Mouse (Mus musculus): ENCODE data around the gene Txnrd2. TPM values are rescaled to one million over a fixed set of nuclear protein-coding genes. Genes with fewer than 3 reads are reported as not detected.

Gene Txnrd2
- polyA plus RNA-seq (2017; shearing (Covaris generic)), result 10 to 100 TPM; 15.9 to 21.2 (median 20.4) TPM

DNA sequence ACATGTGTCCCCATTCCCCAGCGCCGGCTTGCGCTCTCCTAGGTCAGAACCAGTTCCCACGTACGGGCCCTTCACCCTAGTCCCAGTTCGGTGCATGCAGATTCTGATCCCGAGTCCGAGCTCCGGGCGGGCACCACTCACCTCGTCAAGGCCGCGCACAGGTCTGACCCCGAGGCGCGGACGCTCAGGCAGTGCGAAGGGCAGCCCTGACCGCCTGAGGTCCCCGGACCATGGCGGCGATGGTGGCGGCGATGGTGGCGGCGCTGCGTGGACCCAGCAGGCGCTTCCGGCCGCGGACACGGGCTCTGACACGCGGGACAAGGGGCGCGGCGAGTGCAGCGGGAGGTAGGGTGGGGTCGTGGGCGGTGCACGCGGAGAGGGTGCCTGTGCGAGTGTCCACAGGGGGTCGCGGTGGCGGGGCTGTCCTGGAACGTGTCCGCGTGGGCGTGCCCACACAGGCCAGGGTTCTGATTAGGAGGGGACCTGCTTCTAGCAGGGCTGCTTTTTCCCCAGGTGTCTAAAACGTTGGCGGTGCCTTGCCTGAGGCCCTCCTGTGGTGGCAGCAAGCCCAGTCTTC lies at the start of gene Txnrd2:
Txnrd2 (plus strand) TSS at position 170 of the 577 bp plus-strand sequence.
- ATAC-seq, result peak; percentile 75

GRCm38 (mm10) chr16:18377203-18377602 lies 49.0 kb upstream of the Txnrd2 start:
- ATAC-seq, result no peak

- ATAC-seq, result no peak
Observed at GRCm38 (mm10) chr16:18378489-18378888, 47.7 kb upstream of the Txnrd2 start.

DNA sequence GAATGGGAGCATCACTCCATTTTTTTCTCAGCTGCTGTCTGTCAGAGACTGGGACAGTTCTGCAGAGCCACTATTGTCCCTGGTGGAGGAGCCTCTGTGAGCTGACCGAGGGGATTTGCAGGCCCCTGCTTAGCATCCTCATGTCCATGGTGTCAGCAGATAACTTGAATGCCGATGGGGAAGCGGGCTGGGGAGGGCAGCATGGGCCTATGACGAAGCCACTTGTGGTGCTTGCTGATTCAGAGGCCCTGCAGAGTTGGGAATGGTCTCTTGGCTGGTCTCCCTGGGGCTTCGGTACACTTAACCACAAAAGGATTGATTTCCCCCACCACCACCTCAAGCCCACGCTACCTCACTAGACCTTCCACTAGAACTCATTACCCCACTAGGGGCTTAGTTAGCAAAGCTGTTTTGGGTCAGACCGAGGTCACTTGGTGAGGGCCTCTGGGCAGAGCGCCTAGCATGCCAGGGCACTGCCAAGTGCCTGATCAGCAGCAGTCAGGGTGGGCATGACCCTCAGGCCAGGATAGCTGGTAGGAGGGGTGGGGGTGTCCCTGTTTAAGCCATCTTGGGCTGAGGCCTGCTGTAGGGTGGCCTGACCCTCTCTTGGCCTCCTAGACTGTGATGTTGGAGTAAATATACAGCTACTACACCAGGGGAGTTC lies 46.7 kb upstream of the Txnrd2 start:
- no peak for ATAC-seq

GRCm38 (mm10) chr16:18380495-18381063 lies 45.6 kb upstream of the Txnrd2 start:
- ATAC-seq, result no peak

- ATAC-seq, result no peak
Observed at GRCm38 (mm10) chr16:18381621-18382258, 44.4 kb upstream of the Txnrd2 start.

- no peak for ATAC-seq
Observed at GRCm38 (mm10) chr16:18383045-18383726, 43.0 kb upstream of the Txnrd2 start.

DNA sequence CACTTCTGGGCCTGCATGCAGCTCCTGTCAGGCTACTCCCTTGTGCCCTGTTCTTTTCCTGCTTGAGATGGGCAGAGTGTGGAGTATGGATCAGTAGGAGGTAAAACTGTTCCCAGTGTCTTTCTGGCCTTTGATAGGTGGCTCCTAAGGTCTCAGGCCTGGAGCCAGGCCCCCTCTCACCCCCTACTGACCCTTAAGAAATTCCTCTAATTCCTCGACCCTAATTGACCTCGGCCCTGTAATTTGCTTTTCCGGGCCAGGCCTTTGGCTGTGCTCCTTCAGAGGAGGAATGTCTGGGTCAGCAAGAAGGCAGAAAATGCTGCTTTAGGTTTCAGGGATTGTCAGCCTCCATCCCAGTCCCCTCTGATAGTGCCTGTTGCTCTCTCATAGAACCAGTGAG lies 42.4 kb upstream of the Txnrd2 start:
- ATAC-seq, result no peak

- ATAC-seq, result no peak
Observed at GRCm38 (mm10) chr16:18384211-18384610, 42.0 kb upstream of the Txnrd2 start.

DNA sequence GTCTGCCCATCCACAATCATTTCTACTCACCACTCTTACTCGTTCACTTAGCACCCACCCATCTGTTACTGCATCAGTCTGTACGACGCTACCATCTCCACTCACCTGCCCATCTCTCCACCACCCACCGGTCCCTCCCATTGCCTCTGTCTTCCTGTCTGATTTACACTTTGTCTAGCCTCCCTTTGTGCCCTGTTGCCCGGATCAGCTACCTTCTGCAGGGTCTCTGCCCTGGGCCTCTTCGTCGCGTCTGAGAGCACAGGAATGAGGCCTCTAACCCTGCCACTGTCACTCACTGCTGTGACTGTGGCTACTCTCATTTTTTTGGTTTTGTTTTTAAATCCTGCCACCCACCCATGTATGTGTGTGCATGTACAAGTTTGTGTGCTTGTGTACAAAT lies 41.5 kb upstream of the Txnrd2 start:
- ATAC-seq, result no peak

- ATAC-seq, result no peak
Observed at GRCm38 (mm10) chr16:18385411-18385810, 40.8 kb upstream of the Txnrd2 start.

- ATAC-seq, result no peak
Observed at GRCm38 (mm10) chr16:18386451-18386850, 39.7 kb upstream of the Txnrd2 start.

DNA sequence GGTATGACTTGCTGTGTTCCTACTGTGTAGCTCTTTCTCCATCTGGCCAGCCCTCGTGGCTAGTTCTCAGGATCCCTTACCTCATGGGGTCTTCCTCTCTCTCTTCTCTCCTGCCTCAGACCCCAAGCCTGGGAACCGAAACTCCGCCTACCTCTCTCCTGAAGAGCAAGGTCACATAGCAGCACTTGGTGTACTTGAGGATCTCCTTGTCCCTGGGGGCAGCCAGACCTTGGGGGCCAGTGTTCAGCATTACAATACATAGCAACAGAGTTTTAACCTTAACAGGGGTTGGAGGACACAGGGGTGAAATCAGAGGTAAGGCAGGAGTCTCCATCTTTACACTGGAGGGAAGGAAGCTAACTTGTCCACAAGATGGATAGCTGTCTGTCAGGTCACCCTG lies 39.2 kb upstream of the Txnrd2 start:
- no peak for ATAC-seq

GRCm38 (mm10) chr16:18387704-18388582 lies 38.2 kb upstream of the Txnrd2 start:
- ATAC-seq, result no peak

- ATAC-seq, result no peak
Observed at GRCm38 (mm10) chr16:18388583-18389435, 37.4 kb upstream of the Txnrd2 start.

DNA sequence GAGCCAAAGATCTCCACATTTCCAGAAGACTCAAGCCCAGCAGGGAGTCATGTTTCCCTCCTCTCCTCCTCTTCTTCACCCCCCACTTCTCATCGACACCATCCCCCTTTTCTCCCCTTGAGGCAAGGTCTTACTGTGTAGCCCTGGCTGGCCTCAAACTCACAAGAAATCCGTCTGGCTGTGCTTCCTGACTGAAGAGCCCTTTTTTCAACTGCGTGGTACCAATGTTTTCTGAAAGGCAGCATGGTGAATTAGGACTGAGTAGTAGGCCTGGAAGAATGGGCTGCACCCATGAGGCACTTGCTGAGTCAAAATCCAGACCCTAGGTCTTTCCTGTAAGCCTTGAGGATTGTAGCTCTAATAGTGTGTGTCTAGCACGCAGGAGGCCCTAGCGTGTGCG lies 35.8 kb upstream of the Txnrd2 start:
- ATAC-seq, result no peak

- ATAC-seq, result no peak
Observed at GRCm38 (mm10) chr16:18391127-18391526, 35.1 kb upstream of the Txnrd2 start.

GRCm38 (mm10) chr16:18391728-18392127 lies 34.5 kb upstream of the Txnrd2 start:
- ATAC-seq, result no peak

- ATAC-seq, result peak; percentile 77
Observed at GRCm38 (mm10) chr16:18392469-18393426, 33.4 kb upstream of the Txnrd2 start.

DNA sequence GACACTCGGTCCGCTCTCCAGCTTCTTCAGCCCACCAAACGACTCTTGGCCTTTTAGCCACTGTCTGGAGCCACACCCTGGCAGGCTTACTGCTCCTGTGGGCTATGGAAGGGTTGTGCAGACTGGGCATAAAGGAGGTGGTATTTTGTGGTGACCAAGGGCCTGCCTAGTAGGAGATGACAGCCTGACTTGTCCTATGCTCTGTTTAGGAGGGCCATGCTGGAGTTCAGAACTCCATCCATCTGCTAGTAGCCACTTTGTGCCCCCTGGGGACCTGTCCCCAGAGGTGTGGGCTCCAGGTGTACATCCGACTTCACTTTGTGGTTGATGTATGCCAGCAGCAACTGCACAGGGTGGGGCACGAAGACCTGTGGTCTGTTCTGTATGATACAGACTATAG lies 32.6 kb upstream of the Txnrd2 start:
- ATAC-seq, result no peak

All from inflammation-experienced regulatory T-cells, adult 6 months (primary cell).